Mouse (Mus musculus) heart, embryonic 13.5 days (tissue): ENCODE measurements around the gene Vapb. TPM values are rescaled to one million over a fixed set of nuclear protein-coding genes. Genes with fewer than 3 reads are reported as not detected.

ENCODE experiments used
- ATAC-seq: fragments of 200-750 bp; cut with Nextera tagmentation; 2 replicates; pipeline ENCODE4 v1.8.0; 2017; ENCODE audit warnings: moderate TSS enrichment; ENCODE audit not compliant: insufficient number of reproducible peaks, low FRiP score, low TSS enrichment; ENCODE audit errors: extremely low read depth
- H3K27ac ChIP-seq: fragments of 300-500 bp; sonication (generic); replicated peaks from 2 replicates; pipeline ENCODE4 v1.5.1; 2015; ENCODE audit warnings: moderate library complexity, mild to moderate bottlenecking, inconsistent platforms
- H3K27me3 ChIP-seq: fragments of 300-500 bp; sonication (generic); replicated peaks from 2 replicates; pipeline ENCODE4 v1.6.1; 2015; ENCODE audit warnings: mild to moderate bottlenecking, inconsistent platforms
- H3K36me3 ChIP-seq: fragments of 300-500 bp; sonication (generic); 2 replicates; pipeline ENCODE4 v1.6.1; 2015; ENCODE audit warnings: mild to moderate bottlenecking, inconsistent platforms
- H3K4me1 ChIP-seq: fragments of 300-500 bp; sonication (generic); 2 replicates; pipeline ENCODE4 v1.6.1; 2015; ENCODE audit warnings: inconsistent platforms
- H3K4me2 ChIP-seq: fragments of 300-500 bp; sonication (generic); 2 replicates; pipeline ENCODE4 v1.6.1; 2015; ENCODE audit warnings: inconsistent platforms, mild to moderate bottlenecking, moderate library complexity
- H3K4me3 ChIP-seq: fragments of 300-500 bp; sonication (generic); 2 replicates; pipeline ENCODE4 v1.5.1; 2015; ENCODE audit warnings: moderate library complexity, mild to moderate bottlenecking, inconsistent platforms
- H3K9ac ChIP-seq: fragments of 300-500 bp; sonication (generic); 2 replicates; pipeline ENCODE4 v1.6.1; 2015; ENCODE audit warnings: inconsistent platforms, mild to moderate bottlenecking, moderate library complexity
- H3K9me3 ChIP-seq: fragments of 300-500 bp; sonication (generic); 2 replicates; pipeline ENCODE4 v1.6.1; 2016; ENCODE audit warnings: inconsistent platforms
- WGBS: fragments of 180-500 bp; shearing (Covaris S2); methylation state at CpG from one replicate; pipeline ENCODE4 v1.1.7; 2015; ENCODE audit warnings: mixed read lengths; 5-methylcytosine and 5-hydroxymethylcytosine counted together
- polyA plus RNA-seq: library from polyadenylated mRNA; unstranded; fragments of >200 nt; fragmentation: Nextera tagmentation; extraction: Ambion mirVana; gene quantifications from 2 replicates; pipeline ENCODE4 v1.2.1, GENCODE M21; 2015

Vapb gene
- polyA plus RNA-seq, 1 experiment from 2014 or later, result 8.2 TPM

DNA sequence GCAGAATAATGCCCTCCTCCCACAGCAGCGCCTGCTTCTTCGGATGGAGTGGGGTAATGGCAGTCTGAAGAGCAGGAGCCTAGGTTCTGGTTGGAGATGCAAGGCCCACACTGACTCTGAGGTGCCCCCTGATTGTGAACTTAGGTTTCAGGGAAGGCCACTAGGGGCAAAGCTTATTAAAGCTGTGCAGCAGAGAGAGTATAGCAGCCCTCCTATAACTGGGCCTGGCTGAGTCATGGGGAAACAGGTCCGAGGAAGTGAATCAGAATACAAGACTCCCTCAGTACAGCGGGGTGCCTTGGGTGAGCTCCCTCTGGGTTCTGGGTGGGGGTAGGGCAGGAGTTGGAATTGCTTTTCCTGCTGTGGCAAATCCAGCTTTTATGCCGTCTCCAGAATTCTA lies 33.3 kb downstream of the Vapb start:
- H3K27ac ChIP-seq, result no peak overlapping the region
- whole genome bisulfite sequencing, result 82% methylated on average over 5 of the region's 5 CpGs
- H3K27me3 ChIP-seq, result no peaks in the 10 kb centered on the region
- H3K4me1 ChIP-seq, result peaks cover 64% of the 10 kb centered on the region
- peaks cover 18% of the 10 kb centered on the region for H3K36me3 ChIP-seq
- H3K4me2 ChIP-seq, result no peak overlapping the region
- H3K9ac ChIP-seq, result no peak overlapping the region
- no peak for ATAC-seq
- H3K9me3 ChIP-seq, result no peaks in the 10 kb centered on the region
- H3K4me3 ChIP-seq, result no peak overlapping the region

DNA sequence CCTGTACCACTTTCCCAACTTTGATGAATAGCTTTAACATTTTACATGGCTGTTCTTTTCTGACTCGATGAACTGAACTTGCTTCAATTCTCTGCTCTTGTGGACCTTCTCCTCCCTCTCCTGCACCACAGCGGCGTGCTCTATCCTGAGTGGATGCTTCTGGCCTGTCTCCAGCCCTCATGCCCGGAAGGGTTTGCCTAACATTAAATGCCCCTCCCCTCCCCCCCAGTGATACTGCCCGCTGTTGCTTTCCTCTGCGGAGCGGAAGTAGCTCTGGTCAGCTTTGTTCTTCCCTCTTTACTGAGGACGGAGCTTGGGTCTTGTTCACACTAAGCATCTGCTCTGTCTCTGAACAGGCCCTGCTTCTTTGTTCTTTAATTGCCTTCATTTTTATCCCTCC lies 34.4 kb downstream of the Vapb start:
- ATAC-seq, result no peak
- Histone ChIP-seq H3K27me3 (no peaks in the 10 kb centered on the region), H3K36me3 (peaks cover 17% of the 10 kb centered on the region), H3K4me2 (no peak overlapping the region), H3K4me3 (no peak overlapping the region), H3K9ac (peak overlapping the region; percentile 33; the same call in 1 of the 2 replicates), H3K9me3 (no peaks in the 10 kb centered on the region), H3K27ac (peak overlapping the region; percentile 20; the same call in 1 of the 2 replicates), H3K4me1 (peaks cover 75% of the 10 kb centered on the region)
- 60% methylated on average over 8 of the region's 8 CpGs for WGBS

DNA sequence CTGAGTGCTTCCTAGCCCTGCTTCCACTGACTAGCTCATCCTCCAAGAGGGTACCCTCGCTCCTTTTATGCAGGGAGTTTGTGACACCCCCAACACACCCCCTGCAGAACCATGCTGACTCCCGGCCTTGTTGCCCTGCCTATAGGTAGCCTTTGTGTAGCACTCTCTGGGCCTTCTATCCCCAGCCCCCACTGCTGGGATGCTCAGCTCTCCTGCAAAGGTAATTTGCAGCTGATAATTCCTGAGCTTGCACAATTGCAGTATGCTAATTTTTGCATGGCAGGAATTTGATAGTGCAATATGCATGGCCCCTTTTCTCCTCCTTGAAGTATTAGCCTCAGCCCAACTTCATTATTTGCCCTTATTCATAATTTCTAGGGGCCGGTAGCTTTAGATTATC lies 38.2 kb downstream of the Vapb start:
- Histone ChIP-seq H3K4me1 (peaks cover 79% of the 10 kb centered on the region), H3K36me3 (peaks cover 38% of the 10 kb centered on the region), H3K27ac (no peak overlapping the region), H3K27me3 (no peaks in the 10 kb centered on the region), H3K9ac (no peak overlapping the region), H3K4me2 (no peak overlapping the region), H3K4me3 (no peak overlapping the region), H3K9me3 (no peaks in the 10 kb centered on the region)
- no peak for ATAC-seq
- WGBS, result 46% methylated on average over 3 of the region's 3 CpGs

DNA sequence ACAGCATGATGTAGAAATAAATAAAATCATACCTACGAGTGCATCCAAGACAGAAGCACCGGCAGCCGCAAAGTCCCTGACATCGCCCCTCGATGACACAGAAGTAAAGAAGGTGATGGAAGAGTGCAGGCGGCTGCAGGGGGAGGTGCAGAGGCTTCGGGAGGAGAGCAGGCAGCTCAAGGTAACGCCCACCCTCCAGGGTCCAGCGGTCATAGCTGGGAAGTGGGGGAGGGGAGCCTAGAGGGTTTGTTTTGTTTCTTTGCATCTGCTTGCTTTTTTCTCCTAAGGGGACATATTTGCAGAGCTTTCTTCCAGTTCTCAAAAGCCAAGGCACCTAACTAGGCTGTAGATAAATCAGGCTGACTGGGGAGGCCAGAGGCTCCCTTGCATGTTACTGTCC lies 38.8 kb downstream of the Vapb start:
- peaks cover 84% of the 10 kb centered on the region for H3K4me1 ChIP-seq
- H3K4me3 ChIP-seq, result no peak overlapping the region

DNA sequence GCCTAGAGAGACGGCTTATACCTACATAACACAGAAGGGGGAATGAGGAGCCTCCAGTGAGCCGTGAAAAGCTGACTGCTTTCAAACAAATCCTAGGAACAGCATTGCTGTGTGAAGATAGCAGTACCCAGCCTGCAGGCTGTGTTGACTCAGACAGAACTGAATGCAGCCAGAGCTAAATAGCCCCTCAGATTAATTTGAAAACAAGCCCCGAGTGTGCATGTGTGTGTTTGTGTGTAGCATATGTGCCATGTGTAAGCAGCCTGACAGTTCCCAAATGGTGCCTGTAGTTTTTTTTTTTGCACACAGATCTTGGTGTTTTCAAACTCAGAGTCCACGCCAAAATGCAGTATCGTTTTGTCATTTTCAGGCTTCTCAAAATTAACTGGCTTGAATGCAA lies 43.6 kb downstream of the Vapb start:
- Histone ChIP-seq H3K4me1 (peaks cover 45% of the 10 kb centered on the region), H3K9me3 (no peaks in the 10 kb centered on the region), H3K27me3 (no peaks in the 10 kb centered on the region), H3K4me2 (no peak overlapping the region), H3K9ac (0 out of 2 replicates have a peak overlapping the region, but pooled peaks have one; percentile 19), H3K36me3 (peaks cover 49% of the 10 kb centered on the region), H3K27ac (no peak overlapping the region), H3K4me3 (no peak overlapping the region)
- ATAC-seq, result no peak
- WGBS, result 72% methylated on average over 5 of the region's 5 CpGs

More for the DNA sequence above, 38.8 kb downstream of the Vapb start:
- no peaks in the 10 kb centered on the region for H3K27me3 ChIP-seq
- no peak overlapping the region for H3K4me2 ChIP-seq
- H3K36me3 ChIP-seq, result peaks cover 38% of the 10 kb centered on the region
- no peak for ATAC-seq
- H3K27ac ChIP-seq, result no peak overlapping the region
- WGBS, result 19% methylated on average over 9 of the region's 9 CpGs
- H3K9me3 ChIP-seq, result no peaks in the 10 kb centered on the region
- no peak overlapping the region for H3K9ac ChIP-seq

DNA sequence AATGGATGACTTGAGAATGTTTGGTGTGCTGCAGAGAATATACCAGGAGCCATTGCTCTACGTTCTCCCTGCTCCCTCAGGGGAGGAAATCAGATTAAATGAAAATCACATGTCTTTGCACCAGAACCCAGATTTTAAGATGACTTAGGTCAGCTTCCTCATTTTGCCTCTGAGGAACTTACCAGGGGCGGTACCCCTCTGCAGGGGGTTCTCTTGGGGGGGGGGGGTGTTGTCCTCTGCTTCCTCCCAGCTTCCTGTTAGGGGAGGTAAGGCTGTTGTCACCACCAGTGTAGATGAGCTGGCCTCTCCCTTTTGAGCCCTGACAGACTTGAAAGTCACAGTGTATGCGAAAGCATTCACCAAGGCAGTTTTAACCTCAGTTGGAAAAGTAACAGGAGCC lies 47.1 kb downstream of the Vapb start:
- ATAC-seq, result no peak
- no peak overlapping the region for H3K4me3 ChIP-seq
- H3K27ac ChIP-seq, result no peak overlapping the region
- H3K27me3 ChIP-seq, result no peaks in the 10 kb centered on the region
- H3K4me1 ChIP-seq, result peaks cover 32% of the 10 kb centered on the region
- H3K36me3 ChIP-seq, result peaks cover 22% of the 10 kb centered on the region
- H3K4me2 ChIP-seq, result no peak overlapping the region
- H3K9ac ChIP-seq, result no peak overlapping the region; the same call in 1 of the 2 replicates
- WGBS, result 74% methylated on average over 3 of the region's 3 CpGs
- H3K9me3 ChIP-seq, result no peaks in the 10 kb centered on the region

DNA sequence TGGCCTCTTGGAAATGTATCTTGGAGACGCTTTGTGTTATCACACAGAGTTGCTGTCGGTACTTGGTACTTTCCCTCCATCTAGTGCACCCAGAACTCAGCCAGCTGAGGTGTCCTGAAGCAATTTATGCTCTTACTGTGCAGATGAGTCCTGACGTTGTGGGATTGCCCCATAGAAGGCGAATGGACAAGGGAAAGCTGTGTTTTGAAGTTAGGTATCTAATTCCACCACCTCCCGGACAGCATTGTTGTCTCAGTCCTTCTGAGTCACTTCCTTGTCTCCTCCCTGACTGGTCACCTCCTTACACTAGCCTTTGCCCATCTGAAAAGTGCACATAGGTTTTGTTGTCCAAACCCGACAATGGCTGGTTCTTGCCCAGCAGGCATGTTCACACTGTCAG lies 47.6 kb downstream of the Vapb start:
- Histone ChIP-seq H3K36me3 (peaks cover 22% of the 10 kb centered on the region), H3K9me3 (no peaks in the 10 kb centered on the region), H3K27ac (no peak overlapping the region), H3K27me3 (no peaks in the 10 kb centered on the region), H3K4me1 (peaks cover 32% of the 10 kb centered on the region), H3K4me2 (no peak overlapping the region), H3K4me3 (no peak overlapping the region), H3K9ac (no peak overlapping the region)
- ATAC-seq, result no peak
- WGBS, result 70% methylated on average over 6 of the region's 6 CpGs

DNA sequence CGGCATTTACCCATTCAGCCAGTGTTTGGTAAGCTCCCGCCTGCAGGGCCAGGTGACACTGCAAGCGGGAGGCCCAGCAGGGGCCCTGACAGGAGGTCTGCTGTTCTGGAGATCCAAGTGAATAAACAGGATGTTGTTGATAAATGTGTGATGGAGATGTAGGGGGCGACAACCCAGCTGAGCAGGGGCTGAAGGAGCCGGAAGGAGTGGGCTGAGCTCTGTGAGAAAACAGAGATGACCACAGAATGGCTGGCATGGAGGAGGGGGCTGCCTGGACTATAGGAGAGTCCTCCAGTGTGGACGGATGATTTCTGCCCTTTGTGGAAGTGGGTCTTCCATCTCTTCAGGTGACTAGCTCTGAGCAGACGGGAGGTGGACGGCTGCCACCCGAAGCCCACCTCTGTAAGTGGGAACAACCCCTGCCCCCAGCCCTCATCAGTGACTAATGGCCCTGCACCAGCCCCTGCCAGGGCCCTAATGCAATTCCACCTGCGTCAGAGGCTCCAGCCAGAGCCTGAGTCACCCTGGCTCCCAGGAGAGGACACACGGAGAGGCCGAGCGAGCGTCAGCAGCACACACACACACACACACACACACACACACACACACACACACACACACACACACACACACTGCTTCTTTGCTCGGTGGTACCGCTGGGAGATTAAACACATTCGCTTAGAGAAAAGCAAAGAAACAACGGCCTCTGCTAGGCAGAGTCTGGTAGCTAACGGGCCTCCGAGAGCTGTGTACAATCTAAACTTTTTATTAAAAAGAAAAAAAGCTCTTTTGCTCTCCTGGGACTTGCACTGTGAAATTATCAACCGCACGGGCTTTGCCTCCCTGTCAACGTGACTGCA lies 52.9 kb downstream of the Vapb start:
- Histone ChIP-seq H3K27me3 (no peaks in the 10 kb centered on the region), H3K4me3 (0 out of 2 replicates have a peak overlapping the region, but pooled peaks have one; percentile 2), H3K9ac (peak overlapping the region; percentile 58), H3K4me1 (peaks cover 32% of the 10 kb centered on the region), H3K9me3 (no peaks in the 10 kb centered on the region), H3K36me3 (0 out of 2 replicates have a peak, but pooled peaks cover 3% of the 10 kb centered on the region), H3K4me2 (peak overlapping the region; percentile 46), H3K27ac (peak overlapping the region; percentile 56; the same call in 1 of the 2 replicates)
- 19% methylated on average over 23 of the region's 23 CpGs for WGBS
- no peak; the same call in 1 of the 2 replicates for ATAC-seq

DNA sequence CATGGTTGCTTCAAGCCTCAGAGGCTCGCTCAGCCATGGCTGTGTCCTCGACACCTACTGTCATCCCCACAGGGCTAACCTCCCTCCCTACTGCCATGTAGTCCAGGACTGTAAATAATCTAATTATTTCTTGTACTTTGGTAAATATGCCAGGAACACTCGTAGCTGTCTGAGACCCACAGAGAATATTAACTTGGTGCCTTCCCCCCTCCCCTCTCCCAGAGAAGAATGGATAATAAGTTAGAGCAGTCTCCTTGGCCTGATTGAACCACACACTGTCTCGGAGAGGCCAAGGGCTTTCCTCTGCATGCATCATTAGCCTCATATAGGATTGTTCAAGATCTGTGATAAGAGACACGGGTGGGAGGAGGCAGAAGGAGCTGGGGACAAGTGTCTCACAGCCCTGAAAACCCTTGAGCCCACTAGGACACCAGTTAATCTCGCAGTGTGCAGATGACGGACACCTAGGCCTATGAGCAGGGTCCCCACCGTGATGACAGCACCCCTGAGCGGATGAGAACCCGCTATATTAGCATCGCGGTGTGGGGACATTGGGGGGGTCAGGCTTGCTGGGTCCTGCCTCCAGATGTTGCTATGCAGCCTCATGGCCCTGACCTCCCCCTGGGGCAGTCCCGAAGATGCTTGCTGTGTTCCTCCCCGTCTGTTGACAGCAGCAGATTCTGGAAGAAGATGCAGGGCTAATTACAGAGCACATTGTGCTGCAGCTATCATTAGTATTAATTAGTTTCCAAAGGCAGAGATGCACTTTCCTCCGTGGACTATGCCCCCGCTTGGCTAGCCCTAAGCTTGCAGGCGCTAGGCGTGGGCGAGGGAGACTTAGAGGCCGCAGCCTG lies 54.8 kb downstream of the Vapb start:
- H3K27me3 ChIP-seq, result no peaks in the 10 kb centered on the region
- H3K4me1 ChIP-seq, result peaks cover 39% of the 10 kb centered on the region
- WGBS, result 73% methylated on average over 20 of the region's 20 CpGs
- H3K27ac ChIP-seq, result no peak overlapping the region
- no peaks in the 10 kb centered on the region for H3K36me3 ChIP-seq
- no peaks in the 10 kb centered on the region for H3K9me3 ChIP-seq
- ATAC-seq, result no peak
- no peak overlapping the region for H3K4me3 ChIP-seq
- no peak overlapping the region for H3K4me2 ChIP-seq
- no peak overlapping the region for H3K9ac ChIP-seq

DNA sequence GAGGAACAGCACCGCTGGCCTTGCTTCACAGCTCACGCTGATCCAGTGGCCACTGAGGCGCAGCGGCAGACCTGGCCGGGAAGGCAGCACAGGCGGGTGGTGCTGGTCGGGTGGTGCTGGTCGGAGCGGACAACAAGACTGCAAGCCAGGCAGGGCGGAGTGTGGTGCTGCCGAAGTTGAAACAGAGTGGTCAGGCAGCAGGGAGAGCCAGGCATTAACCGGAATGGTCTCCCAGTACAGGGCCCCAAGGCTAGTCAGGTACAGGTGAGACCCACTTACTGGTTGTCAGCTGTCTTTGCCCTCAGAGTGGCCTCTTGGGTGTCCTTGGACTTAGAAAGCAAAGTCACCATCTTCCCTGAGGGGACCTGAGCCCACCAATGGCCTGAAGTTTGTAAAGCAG lies 56.7 kb downstream of the Vapb start:
- H3K36me3 ChIP-seq, result no peaks in the 10 kb centered on the region
- peaks cover 34% of the 10 kb centered on the region for H3K4me1 ChIP-seq
- no peak overlapping the region for H3K4me3 ChIP-seq
- H3K27me3 ChIP-seq, result no peaks in the 10 kb centered on the region
- ATAC-seq, result no peak
- no peak overlapping the region for H3K27ac ChIP-seq
- H3K9me3 ChIP-seq, result no peaks in the 10 kb centered on the region
- no peak overlapping the region for H3K9ac ChIP-seq
- no peak overlapping the region for H3K4me2 ChIP-seq
- WGBS, result 87% methylated on average over 12 of the region's 12 CpGs
